Mouse (Mus musculus) forebrain, embryonic 14.5 days (tissue): Measurements from ENCODE around the gene Cirbp. TPM values are rescaled to one million over a fixed set of nuclear protein-coding genes. Genes with fewer than 3 reads are reported as not detected.
"Not testable (repeated sequence)": the region's sequence is repeated elsewhere in the genome, so short reads cannot be mapped to it uniquely, and the experiment has no call there.

Experiments used
- ATAC-seq: fragments of 200-750 bp; cut with Nextera tagmentation; 2 replicates; pipeline ENCODE4 v1.8.0; 2017; ENCODE audit warnings: mild to moderate bottlenecking, moderate library complexity
- DNase-seq: peaks from one replicate; pipeline ENCODE4 v3.0.0-alpha.2; 2015; ENCODE audit warnings: low spot score
- H3K27ac ChIP-seq: fragments of 300-500 bp; sonication (generic); 2 replicates; pipeline ENCODE4 v1.5.1; 2014; ENCODE audit warnings: low read depth, mild to moderate bottlenecking, control low read depth, low read length, moderate library complexity
- H3K27me3 ChIP-seq: fragments of 300-500 bp; sonication (generic); replicated peaks from 2 replicates; pipeline ENCODE4 v1.6.1; 2014; ENCODE audit warnings: low read length, control low read depth, mixed read lengths; ENCODE audit not compliant: control insufficient read depth, insufficient read depth
- H3K36me3 ChIP-seq: fragments of 300-500 bp; sonication (generic); 2 replicates; pipeline ENCODE4 v1.6.1; 2014; ENCODE audit warnings: low read length, control low read depth; ENCODE audit not compliant: control insufficient read depth, insufficient read depth
- H3K4me1 ChIP-seq: fragments of 300-500 bp; sonication (generic); 2 replicates; pipeline ENCODE4 v1.6.1; 2014; ENCODE audit warnings: antibody characterized with exemption, low read length, control low read depth; ENCODE audit not compliant: control insufficient read depth, insufficient read depth
- H3K4me2 ChIP-seq: fragments of 300-500 bp; sonication (generic); 2 replicates; pipeline ENCODE4 v1.6.1; 2014; ENCODE audit warnings: mild to moderate bottlenecking, control low read depth, low read length
- H3K4me3 ChIP-seq: fragments of 300-500 bp; sonication (generic); 2 replicates; pipeline ENCODE4 v1.5.1; 2014; ENCODE audit warnings: low read depth, low read length, control low read depth
- H3K9ac ChIP-seq: fragments of 300-500 bp; sonication (generic); 2 replicates; pipeline ENCODE4 v1.6.1; 2014; ENCODE audit warnings: mild to moderate bottlenecking, low read length, control low read depth, moderate library complexity
- H3K9me3 ChIP-seq: fragments of 300-500 bp; sonication (generic); replicated peaks from 2 replicates; pipeline ENCODE4 v1.6.1; 2016; ENCODE audit warnings: low read length, control low read depth, mixed read lengths; ENCODE audit not compliant: control insufficient read depth
- WGBS: fragments of 180-500 bp; shearing (Covaris S2); extraction: QIAGEN DNeasy Blood & Tissue Kit; methylation state at CpG from one replicate; pipeline ENCODE4 v1.1.7; 2014; 5-methylcytosine and 5-hydroxymethylcytosine counted together
- polyA plus RNA-seq: library from polyadenylated mRNA; unstranded; fragments of >200 nt; fragmentation: Nextera tagmentation; extraction: Ambion mirVana; gene quantifications from 2 replicates; pipeline ENCODE4 v1.2.1, GENCODE M21; 2014

Gene Cirbp
- polyA plus RNA-seq, 1 experiment from 2014 or later, result 266 TPM

DNA sequence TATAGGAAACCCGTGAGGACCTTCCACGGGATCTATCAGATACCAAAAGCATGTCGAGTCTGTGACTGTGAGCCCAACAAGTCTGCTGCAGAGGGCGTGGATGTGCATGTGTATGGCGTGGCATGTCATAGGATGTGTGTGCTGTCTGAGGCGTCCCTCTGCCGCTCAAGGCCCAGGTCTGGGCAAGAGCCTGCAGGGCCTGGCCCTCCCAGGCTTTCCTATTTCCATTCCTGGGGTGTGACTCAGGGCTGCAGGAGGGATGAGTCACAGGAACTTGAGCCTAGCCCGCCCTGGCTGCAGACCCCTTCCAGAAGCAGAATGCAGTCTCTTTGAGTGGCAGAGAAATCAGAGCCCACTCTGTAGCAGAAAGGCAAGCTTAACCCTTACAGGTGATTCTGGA, 2.1 kb upstream of the Cirbp start:
- H3K4me3 ChIP-seq, result no peak overlapping the region
- no peak overlapping the region for H3K9ac ChIP-seq
- no peaks in the 10 kb centered on the region for H3K27me3 ChIP-seq
- no peak overlapping the region for H3K27ac ChIP-seq
- no peaks in the 10 kb centered on the region for H3K9me3 ChIP-seq
- no peak for DNase-seq
- no peak for ATAC-seq
- H3K4me2 ChIP-seq, result no peak overlapping the region
- H3K4me1 ChIP-seq, result peaks cover 29% of the 10 kb centered on the region
- H3K36me3 ChIP-seq, result 0 out of 2 replicates have a peak, but pooled peaks cover 1% of the 10 kb centered on the region
- WGBS, result 77% methylated on average over 8 of the region's 8 CpGs

- WGBS, result 10% methylated on average over 44 of the region's 44 CpGs
- no peak for DNase-seq
- Histone ChIP-seq H3K4me2 (peak overlapping the region; percentile 81), H3K4me1 (peaks cover 33% of the 10 kb centered on the region), H3K9me3 (no peaks in the 10 kb centered on the region), H3K9ac (peak overlapping the region; percentile 66), H3K4me3 (peak overlapping the region; percentile 36), H3K36me3 (peaks cover 1% of the 10 kb centered on the region; the same call in 1 of the 2 replicates), H3K27ac (peak overlapping the region; percentile 44; the same call in 1 of the 2 replicates), H3K27me3 (no peaks in the 10 kb centered on the region)
- no peak for ATAC-seq
These were observed 1.4 kb upstream of the Cirbp start for GRCm38 (mm10) chr10:80164161-80164997.

DNA sequence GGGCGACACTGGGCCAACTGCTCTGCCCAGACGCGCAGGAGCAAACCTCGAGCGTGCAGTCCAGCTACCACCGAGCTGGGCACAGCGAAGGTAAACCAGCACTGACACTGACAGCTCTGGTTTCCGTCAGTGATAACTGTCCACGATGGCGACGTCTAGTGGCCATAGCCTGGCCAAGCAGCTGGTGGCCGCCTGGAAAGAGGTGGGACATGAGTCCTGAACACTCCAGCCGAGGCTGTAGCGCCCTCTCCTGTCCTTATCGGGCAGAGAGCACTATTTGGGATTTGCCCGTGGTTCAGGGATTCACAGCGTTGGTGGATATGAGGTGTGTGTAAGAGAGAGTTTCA, 814 bp upstream of the Cirbp start:
- ATAC-seq, result peak; percentile 36
- peak overlapping the region; percentile 81 for H3K4me2 ChIP-seq

DNA sequence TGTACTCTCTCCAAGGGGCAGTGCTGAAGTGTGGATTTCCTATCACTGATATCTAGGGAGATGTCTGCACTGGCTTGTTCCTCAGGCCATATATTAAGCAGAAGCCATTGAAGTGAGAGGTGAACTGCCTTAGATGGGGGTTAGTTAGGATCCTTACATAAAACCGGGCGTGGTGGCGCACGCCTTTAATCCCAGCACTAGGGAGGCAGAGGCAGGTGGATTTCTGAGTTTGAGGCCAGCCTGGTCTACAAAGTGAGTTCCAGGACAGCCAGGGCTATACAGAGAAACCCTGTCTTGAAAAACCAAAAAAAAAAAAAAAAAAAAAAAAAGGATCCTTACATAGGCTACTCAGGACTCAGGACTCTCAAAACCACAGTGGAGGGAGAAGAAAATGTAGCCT, 351 bp downstream of the Cirbp start:
- 93% methylated on average over 4 of the region's 4 CpGs for WGBS
- H3K4me3 ChIP-seq, DNase-seq, ATAC-seq, H3K9me3 ChIP-seq, H3K27me3 ChIP-seq: not testable (repeated sequence)
- Histone ChIP-seq H3K4me2 (peak overlapping the region; percentile 81), H3K27ac (peak overlapping the region; percentile 66; the same call in 1 of the 2 replicates), H3K9ac (peak overlapping the region; percentile 43; the same call in 1 of the 2 replicates), H3K36me3 (peaks cover 19% of the 10 kb centered on the region), H3K4me1 (peaks cover 32% of the 10 kb centered on the region)

More for the DNA sequence above, 814 bp upstream of the Cirbp start:
- Histone ChIP-seq H3K4me1 (peaks cover 38% of the 10 kb centered on the region), H3K27ac (peak overlapping the region; percentile 44; the same call in 1 of the 2 replicates), H3K27me3 (no peaks in the 10 kb centered on the region), H3K4me3 (peak overlapping the region; percentile 36), H3K9me3 (no peaks in the 10 kb centered on the region), H3K36me3 (peaks cover 7% of the 10 kb centered on the region), H3K9ac (peak overlapping the region; percentile 66)
- peak; percentile 96 for DNase-seq
- WGBS, result 0% methylated on average over 17 of the region's 17 CpGs

- peaks cover 37% of the 10 kb centered on the region for H3K4me1 ChIP-seq
These were observed 1.8 kb downstream of the Cirbp start for GRCm38 (mm10) chr10:80167460-80168037.

GRCm38 (mm10) chr10:80168038-80168661, 2.4 kb downstream of the Cirbp start:
- DNase-seq (peak; percentile 94), ATAC-seq (peak; percentile 40)
- Histone ChIP-seq H3K9me3 (no peaks in the 10 kb centered on the region), H3K9ac (peak overlapping the region; percentile 99), H3K4me3 (peak overlapping the region; percentile 93), H3K27ac (peak overlapping the region; percentile 98), H3K36me3 (peaks cover 34% of the 10 kb centered on the region), H3K4me1 (peaks cover 38% of the 10 kb centered on the region), H3K27me3 (no peaks in the 10 kb centered on the region), H3K4me2 (peak overlapping the region; percentile 85)
- under 1% methylated on average over 48 of the region's 48 CpGs for WGBS

More at GRCm38 (mm10) chr10:80167460-80168037, 1.8 kb downstream of the Cirbp start:
- no peaks in the 10 kb centered on the region for H3K27me3 ChIP-seq
- peak overlapping the region; percentile 99 for H3K9ac ChIP-seq
- peak overlapping the region; percentile 85 for H3K4me2 ChIP-seq
- ATAC-seq (peak; percentile 93), DNase-seq (peak; percentile 100)
- H3K4me3 ChIP-seq, result peak overlapping the region; percentile 93
- WGBS, result under 1% methylated on average over 53 of the region's 55 CpGs
- peak overlapping the region; percentile 98 for H3K27ac ChIP-seq
- no peaks in the 10 kb centered on the region for H3K9me3 ChIP-seq
- peaks cover 33% of the 10 kb centered on the region for H3K36me3 ChIP-seq

DNA sequence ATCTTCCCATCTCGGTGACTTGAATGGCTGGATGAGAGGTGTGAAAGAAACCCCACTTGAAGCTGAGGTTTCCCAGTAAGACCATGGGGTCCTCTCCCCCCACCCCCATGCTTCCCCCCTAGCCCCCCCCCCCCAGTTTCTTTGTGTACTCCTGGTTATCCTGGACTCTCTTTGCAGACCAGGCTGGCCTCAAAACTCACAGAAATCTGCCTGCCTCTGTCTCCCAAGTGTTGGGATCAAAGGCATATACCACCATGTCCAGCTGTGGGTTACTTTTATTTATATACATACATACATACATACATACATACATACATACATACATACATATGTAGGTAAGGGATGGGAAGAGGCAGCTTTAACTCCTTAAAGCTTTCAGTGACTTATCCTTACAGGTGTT, 3.3 kb downstream of the Cirbp start:
- 53% methylated on average over 1 of the region's 1 CpGs for WGBS
- H3K27me3 ChIP-seq, result no peaks in the 10 kb centered on the region
- no peaks in the 10 kb centered on the region for H3K9me3 ChIP-seq
- H3K36me3 ChIP-seq, result peaks cover 34% of the 10 kb centered on the region
- H3K9ac ChIP-seq, result peak overlapping the region; percentile 99
- H3K4me1 ChIP-seq, result peaks cover 38% of the 10 kb centered on the region
- peak overlapping the region; percentile 85 for H3K4me2 ChIP-seq
- ATAC-seq, result no peak
- H3K27ac ChIP-seq, result peak overlapping the region; percentile 98; the same call in 1 of the 2 replicates
- DNase-seq, result no peak
- peak overlapping the region; percentile 93 for H3K4me3 ChIP-seq

GRCm38 (mm10) chr10:80169651-80170050, 3.9 kb downstream of the Cirbp start:
- WGBS, result 91% methylated on average over 7 of the region's 7 CpGs
- ATAC-seq (no peak), DNase-seq (no peak)
- H3K27me3 ChIP-seq, result no peaks in the 10 kb centered on the region
- peaks cover 34% of the 10 kb centered on the region for H3K36me3 ChIP-seq
- H3K9me3 ChIP-seq, result no peaks in the 10 kb centered on the region
- H3K4me3 ChIP-seq, result no peak overlapping the region
- H3K4me2 ChIP-seq, result peak overlapping the region; percentile 85
- no peak overlapping the region for H3K27ac ChIP-seq
- peaks cover 35% of the 10 kb centered on the region for H3K4me1 ChIP-seq
- H3K9ac ChIP-seq, result no peak overlapping the region; the same call in 1 of the 2 replicates
